Mouse (Mus musculus) Patski (cell line): ENCODE measurements around the gene Gm20816. TPM values are rescaled to one million over a fixed set of nuclear protein-coding genes. Genes with fewer than 3 reads are reported as not detected.
"Not testable (repeated sequence)": the region's sequence is repeated elsewhere in the genome, so short reads cannot be mapped to it uniquely, and the experiment has no call there.

ENCODE experiments used
- ATAC-seq: fragments of 100-300 bp; one replicate; pipeline ENCODE4 v1.8.0; 2021
- CTCF ChIA-PET: fragments of 350-600 bp; sonication (Branson Sonifier 250); formaldehyde crosslinking; loops from one replicate; lab custom pipeline; 2022; ENCODE audit warnings: inconsistent platforms; lab: Charles Lee
- POLR2A ChIA-PET: fragments of 350-600 bp; sonication (Branson Sonifier 250); formaldehyde crosslinking; loops from one replicate; lab custom pipeline; 2022; ENCODE audit warnings: antibody characterized with exemption, inconsistent platforms; lab: Charles Lee
- DNase-seq: peaks from one replicate; pipeline ENCODE4 v3.0.0-alpha.2; 2011; ENCODE audit warnings: low read depth, low spot score
- H3K27me3 ChIP-seq: fragments of 371-371 bp; one replicate; pipeline ENCODE4 v1.5.1; 2021
- in situ Hi-C: fragments of 300-500 bp; cut with MboI; formaldehyde crosslinking; loops from 3 replicates; pipeline ENCODE4 v1.11.1; 2018; ENCODE audit warnings: low pct_unique_long_range_greater_than_20kb, mixed read lengths
- polyA plus RNA-seq: library from polyadenylated mRNA; unstranded; gene quantifications from one replicate; pipeline ENCODE4 v1.2.3, GENCODE M21; 2021

The Gm20816 gene
- polyA plus RNA-seq = not detected

DNA sequence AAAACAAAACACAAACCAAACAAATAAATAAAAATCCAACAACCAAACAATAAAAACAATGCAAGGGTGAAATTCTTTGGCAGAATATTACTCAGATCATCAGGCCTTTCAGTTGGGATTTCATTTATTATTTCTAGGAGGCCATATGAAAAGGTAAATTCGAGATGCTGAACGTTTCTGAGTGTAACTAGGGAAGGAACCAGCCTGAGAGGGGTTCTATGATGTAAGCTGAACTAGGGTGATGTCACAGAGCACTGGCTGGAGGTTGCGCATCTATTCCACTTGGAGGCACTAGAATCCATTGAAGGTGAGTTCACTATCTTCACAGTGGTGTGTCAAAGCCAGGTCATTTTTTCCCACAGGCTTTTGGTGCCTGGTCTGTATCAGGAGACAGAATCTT, at the start of gene Gm20816:
Gene Gm20816, plus strand, starts transcription at position 301 of the 400 bp plus-strand sequence.
- CTCF ChIA-PET, in situ Hi-C loops, DNase-seq, H3K27me3 ChIP-seq, ATAC-seq, POLR2A ChIA-PET: not testable (repeated sequence)

Other genes with a start within 250 kb of the Gm20816 start
- gene Gm20937, start 243.1 kb upstream of the Gm20816 start, polyA plus RNA-seq = not detected